Mouse (Mus musculus) liver, embryonic 13.5 days (tissue): ENCODE data around the gene Srpr. TPM values are rescaled to one million over a fixed set of nuclear protein-coding genes. Genes with fewer than 3 reads are reported as not detected.

Source experiments
- ATAC-seq: fragments of 200-750 bp; cut with Nextera tagmentation; 2 replicates; pipeline ENCODE4 v1.8.0; 2017; ENCODE audit warnings: low read depth, mild to moderate bottlenecking, moderate number of reproducible peaks, moderate library complexity
- DNase-seq: peaks from one replicate; pipeline ENCODE4 v3.0.0; 2022
- H3K27ac ChIP-seq: fragments of 300-500 bp; sonication (generic); 2 replicates; pipeline ENCODE4 v1.5.1; 2015; ENCODE audit warnings: moderate library complexity, mild to moderate bottlenecking, inconsistent platforms
- H3K27me3 ChIP-seq: fragments of 300-500 bp; sonication (generic); 2 replicates; pipeline ENCODE4 v1.6.1; 2015; ENCODE audit warnings: mild to moderate bottlenecking, inconsistent platforms
- H3K36me3 ChIP-seq: fragments of 300-500 bp; sonication (generic); 2 replicates; pipeline ENCODE4 v1.6.1; 2015; ENCODE audit warnings: mild to moderate bottlenecking, inconsistent platforms
- H3K4me1 ChIP-seq: fragments of 300-500 bp; sonication (generic); replicated peaks from 2 replicates; pipeline ENCODE4 v1.6.1; 2015; ENCODE audit warnings: inconsistent platforms
- H3K4me2 ChIP-seq: fragments of 300-500 bp; sonication (generic); 2 replicates; pipeline ENCODE4 v1.6.1; 2015; ENCODE audit warnings: inconsistent platforms, mild to moderate bottlenecking, moderate library complexity
- H3K4me3 ChIP-seq: fragments of 300-500 bp; sonication (generic); replicated peaks from 2 replicates; pipeline ENCODE4 v1.5.1; 2015; ENCODE audit warnings: mild to moderate bottlenecking, inconsistent platforms
- H3K9ac ChIP-seq: fragments of 300-500 bp; sonication (generic); 2 replicates; pipeline ENCODE4 v1.6.1; 2015; ENCODE audit warnings: mild to moderate bottlenecking, inconsistent platforms
- H3K9me3 ChIP-seq: fragments of 300-500 bp; sonication (generic); replicated peaks from 2 replicates; pipeline ENCODE4 v1.6.1; 2016; ENCODE audit warnings: inconsistent platforms
- WGBS: fragments of 180-500 bp; shearing (Covaris S2); methylation state at CpG from one replicate; pipeline ENCODE4 v1.1.7; 2015; ENCODE audit not compliant: insufficient replicate concordance; 5-methylcytosine and 5-hydroxymethylcytosine counted together
- polyA plus RNA-seq: library from polyadenylated mRNA; unstranded; fragments of >200 nt; fragmentation: Nextera tagmentation; extraction: Ambion mirVana; gene quantifications from 2 replicates; pipeline ENCODE4 v1.2.1, GENCODE M21; 2015

Gene Srpr
- polyA plus RNA-seq, 1 experiment from 2014 or later = 61.6 TPM

GRCm38 (mm10) chr9:35290417-35290816 lies 90.4 kb downstream of the Srpr start:
- H3K27ac ChIP-seq = no peak overlapping the region
- no peaks in the 10 kb centered on the region for H3K9me3 ChIP-seq
- H3K36me3 ChIP-seq = no peaks in the 10 kb centered on the region
- ATAC-seq (no peak), DNase-seq (no peak)
- 74% methylated on average over 3 of the region's 3 CpGs for WGBS
- H3K27me3 ChIP-seq = no peaks in the 10 kb centered on the region
- no peak overlapping the region for H3K4me3 ChIP-seq
- no peaks in the 10 kb centered on the region for H3K4me1 ChIP-seq
- H3K4me2 ChIP-seq = no peak overlapping the region
- no peak overlapping the region for H3K9ac ChIP-seq

- 41% methylated on average over 4 of the region's 4 CpGs for WGBS
- DNase-seq (no peak), ATAC-seq (no peak)
- no peak overlapping the region for H3K27ac ChIP-seq
- no peaks in the 10 kb centered on the region for H3K27me3 ChIP-seq
- no peaks in the 10 kb centered on the region for H3K4me1 ChIP-seq
- H3K4me2 ChIP-seq = no peak overlapping the region
- H3K4me3 ChIP-seq = no peak overlapping the region
- H3K9me3 ChIP-seq = no peaks in the 10 kb centered on the region
- H3K36me3 ChIP-seq = no peaks in the 10 kb centered on the region
- no peak overlapping the region for H3K9ac ChIP-seq
Observed at GRCm38 (mm10) chr9:35290916-35291315, 90.9 kb downstream of the Srpr start.

GRCm38 (mm10) chr9:35293465-35293864 lies 93.5 kb downstream of the Srpr start:
- WGBS = 55% methylated on average over 5 of the region's 5 CpGs
- ATAC-seq (no peak), DNase-seq (no peak)
- no peaks in the 10 kb centered on the region for H3K27me3 ChIP-seq
- H3K36me3 ChIP-seq = no peaks in the 10 kb centered on the region
- H3K9ac ChIP-seq = no peak overlapping the region
- no peaks in the 10 kb centered on the region; the same call in 1 of the 2 replicates for H3K9me3 ChIP-seq
- H3K4me2 ChIP-seq = no peak overlapping the region
- no peak overlapping the region for H3K27ac ChIP-seq
- no peak overlapping the region for H3K4me3 ChIP-seq
- no peaks in the 10 kb centered on the region for H3K4me1 ChIP-seq

Other genes starting within 250 kb of the Srpr start
- 24.1 and 26.1 TPM in 2 replicates for gene St3gal4, start 80.9 kb upstream of the Srpr start, polyA plus RNA-seq
- 58.6 and 62.9 TPM in 2 replicates for gene Dcps, start 24.1 kb upstream of the Srpr start, polyA plus RNA-seq
- gene Tirap, start 116 bp downstream of the Srpr start, polyA plus RNA-seq = 5.8 and 6.3 TPM in 2 replicates
- 30.2 and 31.4 TPM in 2 replicates for gene Foxred1, start 10.9 kb downstream of the Srpr start, polyA plus RNA-seq
- 16.9 and 19.2 TPM in 2 replicates for gene Fam118b, start 67.6 kb downstream of the Srpr start, polyA plus RNA-seq
- gene Rpusd4, start 67.7 kb downstream of the Srpr start, polyA plus RNA-seq = 16.7 and 18.3 TPM in 2 replicates
- 0.36 and 0.53 TPM in 2 replicates for gene Cdon, start 221.0 kb downstream of the Srpr start, polyA plus RNA-seq